ENCODE assay signal across 8 mouse cellular contexts in genomic region chr11:119915666-119916065, GRCm38 (mm10). TPM values are rescaled to one million over a fixed set of nuclear protein-coding genes. Genes with fewer than 3 reads are reported as not detected.
DNase-seq lines count a peak whose midpoint lies in the region; ATAC-seq and TF ChIP-seq lines count a peak whose summit lies in the region.

No protein-coding gene starts in this region.

- H3K27ac ChIP-seq in heart, embryonic 13.5 days (replicated peaks) = peak overlapping the region; percentile 73
- H3K27ac ChIP-seq in neural tube, embryonic 13.5 days (replicated peaks) = no peak overlapping the region
- no peak overlapping the region for H3K27ac ChIP-seq in neural tube, embryonic 15.5 days (replicated peaks)
- peak overlapping the region; percentile 83 for H3K27ac ChIP-seq in stomach, postnatal 0 days (replicated peaks)

- 76% methylated on average over 9 of the region's 9 CpGs for WGBS in heart, embryonic 13.5 days
- 85% methylated on average over 9 of the region's 9 CpGs for WGBS in neural tube, embryonic 13.5 days
- WGBS in neural tube, embryonic 15.5 days = 86% methylated on average over 9 of the region's 9 CpGs
- 67% methylated on average over 9 of the region's 9 CpGs for WGBS in stomach, postnatal 0 days

- H3K36me3 ChIP-seq in heart, embryonic 13.5 days = peaks cover 46% of the 10 kb centered on the region
- H3K36me3 ChIP-seq in neural tube, embryonic 13.5 days = peaks cover 43% of the 10 kb centered on the region
- peaks cover 32% of the 10 kb centered on the region for H3K36me3 ChIP-seq in neural tube, embryonic 15.5 days
- H3K36me3 ChIP-seq in stomach, postnatal 0 days (ENCODE audit: control insufficient read depth, insufficient read depth, low read length) = peaks cover 22% of the 10 kb centered on the region; the same call in 1 of the 2 replicates

- H3K9me3 ChIP-seq in heart, embryonic 13.5 days = no peaks in the 10 kb centered on the region
- no peaks in the 10 kb centered on the region for H3K9me3 ChIP-seq in neural tube, embryonic 13.5 days
- no peaks in the 10 kb centered on the region for H3K9me3 ChIP-seq in neural tube, embryonic 15.5 days (replicated peaks)
- H3K9me3 ChIP-seq in stomach, postnatal 0 days (ENCODE audit: control insufficient read depth, low read length) = no peaks in the 10 kb centered on the region

- DNase-seq in heart, adult 11 months = no peak
- peak; percentile 66 to 73 for DNase-seq in kidney, postnatal 36 days
- DNase-seq in stomach, postnatal 0 days (ENCODE audit: low spot score) = peak; percentile 70
- DNase-seq in right cerebral cortex, postnatal 36 days (ENCODE audit: low spot score in 2 of 2) = no peak
- no peak for DNase-seq in thymus, adult 18-20 months

- TF ChIP-seq EP300 in stomach, postnatal 0 days (optimal IDR thresholded peaks at IDR 0.05) = no peak

- H3K4me1 ChIP-seq in heart, embryonic 13.5 days = peaks cover 38% of the 10 kb centered on the region
- peaks cover 37% of the 10 kb centered on the region for H3K4me1 ChIP-seq in neural tube, embryonic 13.5 days (replicated peaks)
- peaks cover 40% of the 10 kb centered on the region for H3K4me1 ChIP-seq in neural tube, embryonic 15.5 days
- H3K4me1 ChIP-seq in stomach, postnatal 0 days (replicated peaks; ENCODE audit: control insufficient read depth, insufficient read depth) = peaks cover 14% of the 10 kb centered on the region; the same call in 1 of the 2 replicates

- H3K9ac ChIP-seq in heart, embryonic 13.5 days = peak overlapping the region; percentile 96
- H3K9ac ChIP-seq in neural tube, embryonic 13.5 days = no peak overlapping the region; the same call in 1 of the 2 replicates
- no peak overlapping the region for H3K9ac ChIP-seq in neural tube, embryonic 15.5 days (replicated peaks)
- peak overlapping the region; percentile 27 for H3K9ac ChIP-seq in stomach, postnatal 0 days (ENCODE audit: low read length)

- H3K4me2 ChIP-seq in heart, embryonic 13.5 days = peak overlapping the region; percentile 98
- 0 out of 2 replicates have a peak overlapping the region, but pooled peaks have one; percentile 98 for H3K4me2 ChIP-seq in neural tube, embryonic 13.5 days
- H3K4me2 ChIP-seq in neural tube, embryonic 15.5 days = no peak overlapping the region
- peak overlapping the region; percentile 29 for H3K4me2 ChIP-seq in stomach, postnatal 0 days (replicated peaks; ENCODE audit: low read depth)

- no peak for TF ChIP-seq CTCF in stomach, postnatal 0 days (IDR thresholded peaks at IDR 0.05; ENCODE audit: low read depth)

- H3K27me3 ChIP-seq in heart, embryonic 13.5 days (replicated peaks) = no peaks in the 10 kb centered on the region
- H3K27me3 ChIP-seq in neural tube, embryonic 13.5 days = no peaks in the 10 kb centered on the region
- no peaks in the 10 kb centered on the region for H3K27me3 ChIP-seq in neural tube, embryonic 15.5 days (replicated peaks)
- no peaks in the 10 kb centered on the region for H3K27me3 ChIP-seq in stomach, postnatal 0 days (ENCODE audit: control insufficient read depth, insufficient read depth, low read length)

- peak overlapping the region; percentile 89; the same call in 1 of the 2 replicates for H3K4me3 ChIP-seq in heart, embryonic 13.5 days
- no peak overlapping the region for H3K4me3 ChIP-seq in neural tube, embryonic 13.5 days
- H3K4me3 ChIP-seq in neural tube, embryonic 15.5 days (replicated peaks) = no peak overlapping the region
- no peak overlapping the region; the same call in 1 of the 2 replicates for H3K4me3 ChIP-seq in stomach, postnatal 0 days (ENCODE audit: low read depth, low read length)

- no peak for ATAC-seq in heart, embryonic 13.5 days (ENCODE audit: extremely low read depth, insufficient number of reproducible peaks, low FRiP score, low TSS enrichment)
- ATAC-seq in neural tube, embryonic 13.5 days (ENCODE audit: low read depth) = no peak
- no peak for ATAC-seq in neural tube, embryonic 15.5 days (ENCODE audit: low FRiP score)
- peak; percentile 48 for ATAC-seq in stomach, postnatal 0 days (ENCODE audit: low FRiP score, low TSS enrichment)

RNA-seq across cellular contexts. Expression of gene Chmp6, which starts 2.4 kb away (rescaled TPM):
- 68.4 and 71.2 TPM in 2 replicates for polyA plus RNA-seq in heart, embryonic 13.5 days (2015; fragmentation: Nextera tagmentation; extraction: Ambion mirVana)
- 97.5 and 102 TPM in 2 replicates for polyA plus RNA-seq in neural tube, embryonic 13.5 days (2015; fragmentation: Nextera tagmentation; extraction: Ambion mirVana)
- polyA plus RNA-seq in neural tube, embryonic 15.5 days (2015; fragmentation: Nextera tagmentation; extraction: Ambion mirVana) = 99.0 and 105 TPM in 2 replicates
- 84.5 and 85.3 TPM in 2 replicates for polyA plus RNA-seq in stomach, postnatal 0 days (2015; fragmentation: Nextera tagmentation; extraction: Ambion mirVana)

RNA-seq across cellular contexts. Expression of gene Baiap2, which starts 26.9 kb away (rescaled TPM):
- 12.3 and 12.4 TPM in 2 replicates for polyA plus RNA-seq in heart, embryonic 13.5 days (2015; fragmentation: Nextera tagmentation; extraction: Ambion mirVana)
- polyA plus RNA-seq in neural tube, embryonic 13.5 days (2015; fragmentation: Nextera tagmentation; extraction: Ambion mirVana) = 11.1 and 12.7 TPM in 2 replicates
- polyA plus RNA-seq in neural tube, embryonic 15.5 days (2015; fragmentation: Nextera tagmentation; extraction: Ambion mirVana) = 16.6 and 20.5 TPM in 2 replicates
- polyA plus RNA-seq in stomach, postnatal 0 days (2015; fragmentation: Nextera tagmentation; extraction: Ambion mirVana) = 35.1 and 39.2 TPM in 2 replicates

Comparison
In these comparisons a context has a peak if more than half of its experiments do, and no peak if none do; other contexts are left out.
1. H3K27ac ChIP-seq: peak in heart, embryonic 13.5 days (single experiment) and stomach, postnatal 0 days (single experiment); none in neural tube, embryonic 13.5 days (single experiment) and neural tube, embryonic 15.5 days (single experiment).
2. H3K9ac ChIP-seq: peak in heart, embryonic 13.5 days (single experiment) and stomach, postnatal 0 days (single experiment); none in neural tube, embryonic 13.5 days (single experiment) and neural tube, embryonic 15.5 days (single experiment).
3. DNase-seq: peak in kidney, postnatal 36 days (2 of 2) and stomach, postnatal 0 days (single experiment); none in heart, adult 11 months (single experiment), right cerebral cortex, postnatal 36 days (0 of 2) and thymus, adult 18-20 months (0 of 2).